Mouse (Mus musculus) kidney, embryonic 14.5 days (tissue): ENCODE measurements at regions not wholly inside any gene's neighbourhood (a gene's known extent, or its start where the extent isn't known, plus 50 kb on each side); places are given as distances from the start of the nearest gene placed in this dataset.

ENCODE experiments used
- ATAC-seq: fragments of 200-750 bp; cut with Nextera tagmentation; 2 replicates; pipeline ENCODE4 v1.8.0; 2017; ENCODE audit warnings: moderate number of reproducible peaks, mild to moderate bottlenecking, moderate TSS enrichment, moderate library complexity; ENCODE audit not compliant: low FRiP score, low TSS enrichment
- H3K27ac ChIP-seq: fragments of 300-500 bp; sonication (generic); 2 replicates; pipeline ENCODE4 v1.5.1; 2014; ENCODE audit warnings: low read depth, mild to moderate bottlenecking, low read length, moderate library complexity, mixed read lengths
- H3K27me3 ChIP-seq: fragments of 300-500 bp; sonication (generic); 2 replicates; pipeline ENCODE4 v1.6.1; 2014; ENCODE audit warnings: mild to moderate bottlenecking, low read length; ENCODE audit not compliant: control insufficient read depth, insufficient read depth
- H3K36me3 ChIP-seq: fragments of 300-500 bp; sonication (generic); 2 replicates; pipeline ENCODE4 v1.6.1; 2014; ENCODE audit warnings: low read length, mixed read lengths; ENCODE audit not compliant: control insufficient read depth, insufficient read depth
- H3K4me1 ChIP-seq: fragments of 300-500 bp; sonication (generic); 2 replicates; pipeline ENCODE4 v1.6.1; 2014; ENCODE audit warnings: low read length, mixed read lengths; ENCODE audit not compliant: control insufficient read depth, insufficient read depth
- H3K4me2 ChIP-seq: fragments of 300-500 bp; sonication (generic); replicated peaks from 2 replicates; pipeline ENCODE4 v1.6.1; 2014; ENCODE audit warnings: low read depth, mild to moderate bottlenecking, low read length
- H3K4me3 ChIP-seq: fragments of 300-500 bp; sonication (generic); 2 replicates; pipeline ENCODE4 v1.5.1; 2014; ENCODE audit warnings: mild to moderate bottlenecking, low read length
- H3K9ac ChIP-seq: fragments of 300-500 bp; sonication (generic); 2 replicates; pipeline ENCODE4 v1.6.1; 2014; ENCODE audit warnings: low read depth, mild to moderate bottlenecking, low read length, moderate library complexity
- H3K9me3 ChIP-seq: fragments of 300-500 bp; sonication (generic); 2 replicates; pipeline ENCODE4 v1.6.1; 2016; ENCODE audit warnings: low read length; ENCODE audit not compliant: control insufficient read depth
- WGBS: fragments of 180-500 bp; shearing (Covaris S2); extraction: QIAGEN DNeasy Blood & Tissue Kit; methylation state at CpG from one replicate; pipeline ENCODE4 v1.1.7; 2014; 5-methylcytosine and 5-hydroxymethylcytosine counted together

GRCm38 (mm10) chr8:103894589-103894988 lies 206.8 kb upstream of the Cdh5 start:
- H3K4me3 ChIP-seq = no peak overlapping the region
- no peak overlapping the region for H3K9ac ChIP-seq
- WGBS = 76% methylated on average over 6 of the region's 6 CpGs
- peaks cover 9% of the 10 kb centered on the region; the same call in 1 of the 2 replicates for H3K4me1 ChIP-seq
- ATAC-seq = no peak
- H3K36me3 ChIP-seq = no peaks in the 10 kb centered on the region
- H3K4me2 ChIP-seq = no peak overlapping the region
- H3K9me3 ChIP-seq = no peaks in the 10 kb centered on the region
- H3K27ac ChIP-seq = no peak overlapping the region
- H3K27me3 ChIP-seq = no peaks in the 10 kb centered on the region

- Histone ChIP-seq H3K36me3 (no peaks in the 10 kb centered on the region), H3K4me1 (peaks cover 9% of the 10 kb centered on the region; the same call in 1 of the 2 replicates), H3K4me2 (no peak overlapping the region), H3K4me3 (no peak overlapping the region), H3K27ac (no peak overlapping the region), H3K9ac (no peak overlapping the region), H3K27me3 (no peaks in the 10 kb centered on the region), H3K9me3 (no peaks in the 10 kb centered on the region)
- 70% methylated on average over 6 of the region's 6 CpGs for WGBS
- ATAC-seq = no peak
Measured at GRCm38 (mm10) chr8:103895132-103895531, 206.3 kb upstream of the Cdh5 start.

GRCm38 (mm10) chr8:103897463-103897862 lies 204.0 kb upstream of the Cdh5 start:
- peak; percentile 73 for ATAC-seq
- peaks cover 9% of the 10 kb centered on the region; the same call in 1 of the 2 replicates for H3K4me1 ChIP-seq
- H3K4me3 ChIP-seq = no peak overlapping the region
- H3K4me2 ChIP-seq = no peak overlapping the region
- 18% methylated on average over 7 of the region's 7 CpGs for WGBS
- H3K9me3 ChIP-seq = no peaks in the 10 kb centered on the region
- no peaks in the 10 kb centered on the region for H3K27me3 ChIP-seq
- H3K9ac ChIP-seq = no peak overlapping the region
- peak overlapping the region; percentile 42; the same call in 1 of the 2 replicates for H3K27ac ChIP-seq
- no peaks in the 10 kb centered on the region for H3K36me3 ChIP-seq

GRCm38 (mm10) chr8:103902516-103902915 lies 198.9 kb upstream of the Cdh5 start:
- H3K27ac ChIP-seq = no peak overlapping the region
- WGBS = 77% methylated on average over 1 of the region's 1 CpGs
- H3K4me2 ChIP-seq = no peak overlapping the region
- ATAC-seq = no peak
- H3K9ac ChIP-seq = no peak overlapping the region
- 0 out of 2 replicates have a peak, but pooled peaks cover 4% of the 10 kb centered on the region for H3K4me1 ChIP-seq
- no peaks in the 10 kb centered on the region for H3K9me3 ChIP-seq
- no peak overlapping the region for H3K4me3 ChIP-seq
- no peaks in the 10 kb centered on the region for H3K36me3 ChIP-seq
- no peaks in the 10 kb centered on the region for H3K27me3 ChIP-seq

- H3K9ac ChIP-seq = no peak overlapping the region
- no peaks in the 10 kb centered on the region for H3K9me3 ChIP-seq
- no peak overlapping the region for H3K4me2 ChIP-seq
- H3K27ac ChIP-seq = no peak overlapping the region
- no peaks in the 10 kb centered on the region for H3K27me3 ChIP-seq
- WGBS = 73% methylated on average over 5 of the region's 5 CpGs
- ATAC-seq = no peak
- no peak overlapping the region for H3K4me3 ChIP-seq
- H3K4me1 ChIP-seq = no peaks in the 10 kb centered on the region
- no peaks in the 10 kb centered on the region for H3K36me3 ChIP-seq
Measured at GRCm38 (mm10) chr8:103903635-103904034, 197.8 kb upstream of the Cdh5 start.

GRCm38 (mm10) chr8:103907662-103908061 lies 193.8 kb upstream of the Cdh5 start:
- WGBS = 75% methylated on average over 4 of the region's 4 CpGs
- Histone ChIP-seq H3K4me1 (no peaks in the 10 kb centered on the region), H3K36me3 (no peaks in the 10 kb centered on the region), H3K9ac (no peak overlapping the region), H3K4me3 (no peak overlapping the region), H3K27ac (no peak overlapping the region), H3K9me3 (no peaks in the 10 kb centered on the region), H3K27me3 (no peaks in the 10 kb centered on the region), H3K4me2 (no peak overlapping the region)
- ATAC-seq = no peak

GRCm38 (mm10) chr8:103911287-103912015 lies 190.0 kb upstream of the Cdh5 start:
- H3K4me2 ChIP-seq = no peak overlapping the region
- H3K4me3 ChIP-seq = no peak overlapping the region
- WGBS = 88% methylated on average over 2 of the region's 2 CpGs
- H3K27ac ChIP-seq = no peak overlapping the region
- H3K27me3 ChIP-seq = no peaks in the 10 kb centered on the region
- H3K9me3 ChIP-seq = no peaks in the 10 kb centered on the region
- H3K4me1 ChIP-seq = no peaks in the 10 kb centered on the region
- no peak for ATAC-seq
- no peaks in the 10 kb centered on the region for H3K36me3 ChIP-seq
- no peak overlapping the region for H3K9ac ChIP-seq

GRCm38 (mm10) chr8:103912983-103913926 lies 188.2 kb upstream of the Cdh5 start:
- no peak overlapping the region for H3K4me3 ChIP-seq
- H3K4me1 ChIP-seq = no peaks in the 10 kb centered on the region
- H3K9ac ChIP-seq = no peak overlapping the region
- H3K9me3 ChIP-seq = no peaks in the 10 kb centered on the region
- no peak overlapping the region for H3K4me2 ChIP-seq
- H3K27me3 ChIP-seq = no peaks in the 10 kb centered on the region
- WGBS = 85% methylated on average over 9 of the region's 9 CpGs
- H3K36me3 ChIP-seq = no peaks in the 10 kb centered on the region
- H3K27ac ChIP-seq = no peak overlapping the region
- ATAC-seq = no peak
